Mouse (Mus musculus) thymus, postnatal 36 days (tissue): Measurements from ENCODE around the gene Olfr1346.
A peak's percentile ranks its signal among the peaks of the same experiment; 100 is the strongest.
"Not testable (repeated sequence)": the region's sequence is repeated elsewhere in the genome, so short reads cannot be mapped to it uniquely, and the experiment has no call there.

Experiments
- DNase-seq, 2 experiments: peaks; one replicate each; pipeline ENCODE4 v3.0.0; 2022; ENCODE audit warnings: mixed read lengths in 2 of 2

Gene Olfr1346

GRCm38 (mm10) chr7:6466951-6467350 lies at the start of gene Olfr1346:
TSS of gene Olfr1346 (plus strand) at chr7:6467101.
- no peak for DNase-seq

- no peak for DNase-seq
Observed at GRCm38 (mm10) chr7:6419894-6420293, 47.0 kb upstream of the Olfr1346 start.

- no peak for DNase-seq
Observed at GRCm38 (mm10) chr7:6429381-6429780, 37.5 kb upstream of the Olfr1346 start.

- peak; percentile 26 to 35 for DNase-seq
Observed at GRCm38 (mm10) chr7:6430342-6430741, 36.6 kb upstream of the Olfr1346 start.

- no peak for DNase-seq
Observed at GRCm38 (mm10) chr7:6438388-6438787, 28.5 kb upstream of the Olfr1346 start, which contains the start of gene Olfr1344. TSS of gene Olfr1344 (plus strand) at chr7:6438688.

- no peak for DNase-seq
Observed at GRCm38 (mm10) chr7:6441173-6441572, 25.7 kb upstream of the Olfr1346 start.

- no peak for DNase-seq
Observed at GRCm38 (mm10) chr7:6447771-6448170, 19.1 kb upstream of the Olfr1346 start.

- DNase-seq: no peak
Observed at GRCm38 (mm10) chr7:6455868-6456267, 11.0 kb upstream of the Olfr1346 start, which contains the start of gene Olfr1336. TSS of gene Olfr1336 (plus strand) at chr7:6456168.

- no peak for DNase-seq
Observed at GRCm38 (mm10) chr7:6456399-6456798, 10.5 kb upstream of the Olfr1346 start.

- not testable (repeated sequence) for DNase-seq
Observed at GRCm38 (mm10) chr7:6477633-6478032, 10.7 kb downstream of the Olfr1346 start.

- no peak for DNase-seq
Observed at GRCm38 (mm10) chr7:6486841-6487240, 19.9 kb downstream of the Olfr1346 start, which contains the start of gene Olfr5. TSS of gene Olfr5 (minus strand) at chr7:6486941.

- DNase-seq: no peak
Observed at GRCm38 (mm10) chr7:6499655-6500054, 32.8 kb downstream of the Olfr1346 start, which contains the start of gene Olfr1347. TSS of gene Olfr1347 (minus strand) at chr7:6499755.

- DNase-seq: no peak
Observed at GRCm38 (mm10) chr7:6508648-6509047, 41.7 kb downstream of the Olfr1346 start, which contains the start of gene Olfr1348. TSS of gene Olfr1348 (minus strand) at chr7:6508748.

GRCm38 (mm10) chr7:6521666-6522065 lies 54.8 kb downstream of the Olfr1346 start:
- DNase-seq: no peak

- no peak for DNase-seq
Observed at GRCm38 (mm10) chr7:6522850-6523249, 55.9 kb downstream of the Olfr1346 start, which contains the start of gene Olfr1349. TSS of gene Olfr1349 (minus strand) at chr7:6522950.

- no peak for DNase-seq
Observed at GRCm38 (mm10) chr7:6525001-6525400, 58.1 kb downstream of the Olfr1346 start.

GRCm38 (mm10) chr7:6526141-6526540 lies 59.2 kb downstream of the Olfr1346 start:
- no peak for DNase-seq
